Mouse (Mus musculus): ENCODE data around the gene Col4a3bp.

The Col4a3bp gene

GRCm38 (mm10) chr13:96538103-96538502, 4.3 kb upstream of the Col4a3bp start:
- no peak for DNase-seq (ENCODE audit: extremely low read depth, insufficient read length, low spot score)

- no peak for DNase-seq (ENCODE audit: extremely low read depth, insufficient read length, low spot score)
Observed at GRCm38 (mm10) chr13:96541381-96541780, 1.0 kb upstream of the Col4a3bp start.

- DNase-seq (ENCODE audit: extremely low read depth, insufficient read length, low spot score), result peak; percentile 70
Observed at GRCm38 (mm10) chr13:96542901-96543891, 778 bp downstream of the Col4a3bp start.

DNA sequence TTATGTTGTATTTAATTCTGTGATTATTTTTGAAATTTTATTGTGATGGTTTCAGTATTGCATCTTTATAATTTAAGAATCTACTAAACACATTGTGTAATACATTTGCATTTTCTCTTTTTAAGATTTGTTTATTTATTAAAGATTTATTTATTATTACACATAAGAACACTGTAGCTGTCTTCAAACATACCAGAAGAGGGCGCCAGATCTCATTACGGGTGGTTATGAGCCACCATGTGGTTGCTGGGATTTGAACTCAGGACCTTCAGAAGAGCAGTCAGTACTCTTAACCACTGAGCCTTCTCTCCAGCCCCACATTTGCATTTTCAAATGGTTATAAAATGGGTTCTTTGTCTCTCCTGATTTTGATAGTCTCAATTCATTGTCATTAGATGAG, 2.1 kb downstream of the Col4a3bp start:
- no peak for DNase-seq (ENCODE audit: extremely low read depth, insufficient read length, low spot score)

GRCm38 (mm10) chr13:96547250-96547649, 4.8 kb downstream of the Col4a3bp start:
- DNase-seq (ENCODE audit: extremely low read depth, insufficient read length, low spot score), result no peak

- DNase-seq (ENCODE audit: extremely low read depth, insufficient read length, low spot score), result no peak
Observed at GRCm38 (mm10) chr13:96547941-96548340, 5.5 kb downstream of the Col4a3bp start.

DNA sequence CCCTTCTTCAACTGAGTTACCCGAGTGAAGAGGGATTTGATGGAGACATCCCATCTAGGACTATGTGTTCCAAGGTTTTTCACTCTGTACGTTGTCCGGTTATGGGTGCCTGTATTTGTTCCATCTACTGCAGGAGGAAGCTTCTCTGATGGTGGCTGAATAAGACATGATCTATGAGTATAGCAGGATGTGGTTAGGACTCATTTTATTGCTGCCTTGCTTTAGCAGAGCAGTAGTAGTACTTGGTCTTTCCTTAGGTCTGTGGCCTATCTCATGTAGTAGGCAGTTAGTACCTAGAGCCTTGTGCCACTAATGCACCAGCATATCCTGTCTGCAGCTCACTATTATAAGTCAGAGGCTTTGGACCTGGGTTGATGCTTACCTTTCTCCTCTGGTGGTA, 12.7 kb downstream of the Col4a3bp start:
- no peak for DNase-seq (ENCODE audit: extremely low read depth, insufficient read length, low spot score)

GRCm38 (mm10) chr13:96567977-96568376, 25.6 kb downstream of the Col4a3bp start:
- DNase-seq (ENCODE audit: extremely low read depth, insufficient read length, low spot score), result no peak

DNA sequence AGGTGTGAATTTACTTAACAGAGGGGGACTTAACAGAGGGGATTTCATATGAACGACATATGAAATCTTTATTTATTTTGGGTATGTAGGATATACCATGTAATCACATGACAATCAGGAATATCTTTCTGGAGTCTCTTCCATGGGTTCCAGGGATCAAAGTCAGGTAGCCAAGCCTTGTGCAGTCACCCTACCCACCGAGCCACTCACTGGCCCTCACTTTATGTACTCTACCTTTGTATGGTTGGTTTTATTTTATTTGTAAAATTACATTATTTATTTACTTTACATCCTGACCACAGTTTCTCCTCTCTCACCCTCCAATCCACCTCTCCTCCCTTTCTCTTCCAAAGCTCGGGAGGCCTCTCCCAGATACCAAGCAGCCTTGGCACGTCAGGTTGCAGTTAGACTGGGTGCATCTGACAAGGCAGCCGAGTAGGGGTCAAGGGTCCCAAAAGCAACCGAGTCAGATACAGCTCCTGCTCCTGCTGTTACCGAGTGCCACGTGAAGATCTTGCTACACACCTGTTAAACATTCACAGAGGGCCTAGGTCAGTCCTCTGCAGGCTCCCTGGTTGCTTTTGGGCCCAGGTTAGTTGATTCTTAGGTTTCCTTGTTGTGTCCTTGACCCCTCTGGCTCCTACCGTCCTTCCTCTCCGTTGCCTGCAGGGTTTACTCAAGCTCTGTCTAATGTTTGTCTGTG, 28.0 kb downstream of the Col4a3bp start:
- DNase-seq (ENCODE audit: extremely low read depth, insufficient read length, low spot score), result no peak

GRCm38 (mm10) chr13:96571016-96571361, 28.6 kb downstream of the Col4a3bp start:
- DNase-seq (ENCODE audit: extremely low read depth, insufficient read length, low spot score), result no peak

GRCm38 (mm10) chr13:96574170-96574569, 31.8 kb downstream of the Col4a3bp start:
- no peak for DNase-seq (ENCODE audit: extremely low read depth, insufficient read length, low spot score)

- DNase-seq (ENCODE audit: extremely low read depth, insufficient read length, low spot score), result no peak
Observed at GRCm38 (mm10) chr13:96579104-96579503, 36.7 kb downstream of the Col4a3bp start.

- no peak for DNase-seq (ENCODE audit: extremely low read depth, insufficient read length, low spot score)
Observed at GRCm38 (mm10) chr13:96579979-96580378, 37.6 kb downstream of the Col4a3bp start.

DNA sequence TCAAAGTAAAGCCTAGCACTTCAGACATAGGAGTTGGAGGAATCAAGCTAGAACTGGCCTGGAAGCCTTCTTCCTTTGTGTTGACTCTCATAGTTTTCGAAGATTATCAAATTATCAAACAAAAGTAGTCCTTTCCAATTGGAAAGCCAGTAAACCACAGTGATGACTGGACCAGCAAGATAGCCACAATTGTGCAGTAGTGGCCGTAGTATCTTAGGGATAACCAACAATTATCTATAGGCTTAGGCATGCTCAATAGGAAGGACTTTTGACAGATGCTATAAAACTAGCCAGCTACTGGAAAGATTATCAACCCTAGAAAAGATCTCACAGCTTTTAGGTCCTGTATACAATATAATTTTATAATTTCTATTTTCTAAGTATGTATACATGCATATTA, 41.8 kb downstream of the Col4a3bp start:
- no peak for DNase-seq (ENCODE audit: extremely low read depth, insufficient read length, low spot score)

DNA sequence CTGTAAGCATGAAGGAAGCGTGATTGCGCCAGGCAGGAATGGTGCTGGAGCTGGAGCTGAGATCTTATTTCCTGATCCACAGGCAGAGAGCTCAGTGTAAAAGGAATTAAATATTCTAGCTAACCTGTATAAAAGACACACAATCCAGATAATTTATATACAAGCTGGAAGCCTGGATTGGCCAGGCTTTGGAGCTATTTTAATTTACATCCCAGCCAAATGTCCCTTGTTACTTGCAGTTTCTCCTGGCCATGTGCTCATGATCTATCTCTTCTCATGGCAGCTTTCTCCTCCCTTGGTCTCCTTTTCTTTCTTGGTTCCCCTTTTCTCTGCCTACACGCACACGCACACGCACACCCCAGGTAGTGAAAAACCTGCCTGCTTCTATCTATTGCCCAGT, 44.1 kb downstream of the Col4a3bp start:
- no peak for DNase-seq (ENCODE audit: extremely low read depth, insufficient read length, low spot score)

DNA sequence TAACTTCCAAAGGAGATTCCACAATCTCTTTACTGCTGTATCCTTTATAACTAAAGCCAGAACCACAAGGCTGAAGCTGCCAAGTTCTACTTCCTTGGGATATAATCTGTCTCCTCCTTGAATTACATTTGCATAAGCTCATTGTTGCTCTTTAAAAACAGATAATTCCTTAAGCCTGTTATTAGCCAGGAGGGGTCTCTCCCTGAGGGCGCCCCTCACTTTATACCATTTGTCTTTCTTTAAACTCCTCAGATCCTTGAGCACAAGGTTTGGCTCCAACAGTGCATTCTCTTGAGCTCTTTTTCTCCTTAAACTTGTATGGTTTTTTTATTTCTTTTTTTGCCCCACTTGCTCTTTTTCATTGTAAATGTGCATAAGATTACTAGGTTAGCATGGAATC, 46.2 kb downstream of the Col4a3bp start:
- no peak for DNase-seq (ENCODE audit: extremely low read depth, insufficient read length, low spot score)

- no peak for DNase-seq (ENCODE audit: extremely low read depth, insufficient read length, low spot score)
Observed at GRCm38 (mm10) chr13:96593621-96594020, 51.2 kb downstream of the Col4a3bp start.

DNA sequence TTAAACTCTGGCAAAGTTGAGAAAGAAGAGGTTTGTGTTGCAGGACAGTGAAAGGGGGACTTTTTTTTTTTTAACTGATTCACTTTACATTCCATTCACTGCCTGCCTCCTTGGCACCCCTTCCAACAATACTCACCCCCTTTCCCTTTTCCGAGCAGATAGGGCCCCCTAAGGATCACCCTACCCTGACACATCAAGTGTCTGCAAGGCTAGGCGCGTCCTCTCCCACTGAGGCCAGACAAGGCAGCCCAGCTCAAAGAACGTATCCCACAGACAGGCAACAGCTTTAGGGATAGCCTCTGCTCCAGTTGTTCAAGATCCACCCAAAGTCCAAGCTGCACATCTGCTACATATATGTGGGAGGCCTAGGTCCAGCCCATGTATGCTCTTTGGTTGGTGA, 51.7 kb downstream of the Col4a3bp start:
- no peak for DNase-seq (ENCODE audit: extremely low read depth, insufficient read length, low spot score)

- DNase-seq (ENCODE audit: extremely low read depth, insufficient read length, low spot score), result no peak
Observed at GRCm38 (mm10) chr13:96599182-96599581, 56.8 kb downstream of the Col4a3bp start.

- no peak for DNase-seq (ENCODE audit: extremely low read depth, insufficient read length, low spot score)
Observed at GRCm38 (mm10) chr13:96604242-96604641, 61.8 kb downstream of the Col4a3bp start.

GRCm38 (mm10) chr13:96614615-96615014, 72.2 kb downstream of the Col4a3bp start:
- DNase-seq (ENCODE audit: extremely low read depth, insufficient read length, low spot score), result no peak

- DNase-seq (ENCODE audit: extremely low read depth, insufficient read length, low spot score), result no peak
Observed at GRCm38 (mm10) chr13:96620891-96621290, 78.5 kb downstream of the Col4a3bp start.
